Mouse (Mus musculus): ENCODE measurements around the gene Vmn2r49. TPM values are rescaled to one million over a fixed set of nuclear protein-coding genes. Genes with fewer than 3 reads are reported as not detected.
"Not testable (repeated sequence)": the region's sequence is repeated elsewhere in the genome, so short reads cannot be mapped to it uniquely, and the experiment has no call there.

Vmn2r49 gene
- polyA plus RNA-seq (2016; fragmentation: Nextera tagmentation; extraction: Ambion mirVana) = not detected in 2 replicates

- not testable (repeated sequence) for H3K4me2 ChIP-seq; H3K4me3 ChIP-seq; H3K36me3 ChIP-seq; H3K4me1 ChIP-seq; H3K27ac ChIP-seq; H3K27me3 ChIP-seq (replicated peaks); H3K9me3 ChIP-seq (replicated peaks); ATAC-seq; H3K9ac ChIP-seq
- WGBS (ENCODE audit: insufficient replicate concordance) = 57% methylated on average over 2 of the region's 2 CpGs
These were observed at the start of gene Vmn2r49 for GRCm38 (mm10) chr7:9992157-9992556. TSS of gene Vmn2r49 (minus strand) at chr7:9992257.

GRCm38 (mm10) chr7:9953485-9953884 is 38.6 kb downstream of the Vmn2r49 start, which contains the start of gene Vmn2r48:
TSS of gene Vmn2r48 (minus strand) at chr7:9953585.
- H3K4me1 ChIP-seq; H3K9me3 ChIP-seq (replicated peaks); H3K9ac ChIP-seq; H3K4me2 ChIP-seq; H3K27me3 ChIP-seq (replicated peaks); H3K4me3 ChIP-seq; ATAC-seq; H3K36me3 ChIP-seq; H3K27ac ChIP-seq: not testable (repeated sequence)
- WGBS (ENCODE audit: insufficient replicate concordance) = 66% methylated on average over 2 of the region's 2 CpGs

Other genes starting within 250 kb of the Vmn2r49 start
- not detected in 2 replicates for gene Vmn2r46, start 221.7 kb downstream of the Vmn2r49 start, polyA plus RNA-seq (2016; fragmentation: Nextera tagmentation; extraction: Ambion mirVana)
- not detected in 2 replicates for gene Vmn2r47, start 150.9 kb downstream of the Vmn2r49 start, polyA plus RNA-seq (2016; fragmentation: Nextera tagmentation; extraction: Ambion mirVana)
- gene Vmn2r48, start 38.7 kb downstream of the Vmn2r49 start, polyA plus RNA-seq (2016; fragmentation: Nextera tagmentation; extraction: Ambion mirVana) = not detected in 2 replicates
- not detected in 2 replicates for gene Vmn2r50, start 61.0 kb upstream of the Vmn2r49 start, polyA plus RNA-seq (2016; fragmentation: Nextera tagmentation; extraction: Ambion mirVana)
- gene Vmn2r51, start 113.5 kb upstream of the Vmn2r49 start, polyA plus RNA-seq (2016; fragmentation: Nextera tagmentation; extraction: Ambion mirVana) = not detected in 2 replicates
- gene Vmn2r52, start 184.3 kb upstream of the Vmn2r49 start, polyA plus RNA-seq (2016; fragmentation: Nextera tagmentation; extraction: Ambion mirVana) = not detected in 2 replicates

Data from liver, embryonic 12.5 days (tissue).